Mouse (Mus musculus) limb, embryonic 12.5 days (tissue): Measurements from ENCODE around the gene Gm28230. TPM values are rescaled to one million over a fixed set of nuclear protein-coding genes. Genes with fewer than 3 reads are reported as not detected.

Experiments used
- ATAC-seq: fragments of 200-750 bp; cut with Nextera tagmentation; 2 replicates; pipeline ENCODE4 v1.8.0; 2017; ENCODE audit warnings: low read depth, moderate TSS enrichment; ENCODE audit not compliant: insufficient number of reproducible peaks, insufficient read depth, low FRiP score, low TSS enrichment
- H3K27ac ChIP-seq: fragments of 300-500 bp; sonication (generic); 2 replicates; pipeline ENCODE4 v1.5.1; 2016; ENCODE audit warnings: mild to moderate bottlenecking, moderate library complexity
- H3K27me3 ChIP-seq: fragments of 300-500 bp; sonication (generic); 2 replicates; pipeline ENCODE4 v1.6.1; 2016; ENCODE audit warnings: mild to moderate bottlenecking, moderate library complexity
- H3K36me3 ChIP-seq: fragments of 300-500 bp; sonication (generic); 2 replicates; pipeline ENCODE4 v1.6.1; 2016; ENCODE audit warnings: mild to moderate bottlenecking, moderate library complexity
- H3K4me1 ChIP-seq: fragments of 300-500 bp; sonication (generic); replicated peaks from 2 replicates; pipeline ENCODE4 v1.6.1; 2016
- H3K4me2 ChIP-seq: fragments of 300-500 bp; sonication (generic); 2 replicates; pipeline ENCODE4 v1.6.1; 2016; ENCODE audit warnings: mild to moderate bottlenecking, moderate library complexity
- H3K4me3 ChIP-seq: fragments of 300-500 bp; sonication (generic); replicated peaks from 2 replicates; pipeline ENCODE4 v1.5.1; 2016; ENCODE audit warnings: mild to moderate bottlenecking
- H3K9ac ChIP-seq: fragments of 300-500 bp; sonication (generic); replicated peaks from 2 replicates; pipeline ENCODE4 v1.6.1; 2016; ENCODE audit warnings: mild to moderate bottlenecking, moderate library complexity
- H3K9me3 ChIP-seq: fragments of 300-500 bp; sonication (generic); 2 replicates; pipeline ENCODE4 v1.6.1; 2016; ENCODE audit warnings: mild to moderate bottlenecking, moderate library complexity
- WGBS: fragments of 180-500 bp; shearing (Covaris S2); methylation state at CpG from one replicate; pipeline ENCODE4 v1.1.7; 2016; 5-methylcytosine and 5-hydroxymethylcytosine counted together
- polyA plus RNA-seq: library from polyadenylated mRNA; unstranded; fragments of >200 nt; fragmentation: Nextera tagmentation; extraction: Ambion mirVana; gene quantifications from 2 replicates; pipeline ENCODE4 v1.2.1, GENCODE M21; 2016

The Gm28230 gene
- polyA plus RNA-seq, 1 experiment from 2014 or later: 0.51 TPM

GRCm38 (mm10) chr2:74746298-74746921, 19.9 kb downstream of the Gm28230 start:
- peaks cover 23% of the 10 kb centered on the region for H3K4me1 ChIP-seq
- no peaks in the 10 kb centered on the region for H3K36me3 ChIP-seq
- no peak for ATAC-seq
- no peaks in the 10 kb centered on the region for H3K9me3 ChIP-seq
- WGBS: 3% methylated on average over 58 of the region's 58 CpGs
- peak overlapping the region; percentile 30 for H3K4me3 ChIP-seq
- peaks cover 94% of the 10 kb centered on the region for H3K27me3 ChIP-seq
- no peak overlapping the region for H3K9ac ChIP-seq
- no peak overlapping the region for H3K27ac ChIP-seq
- H3K4me2 ChIP-seq: peak overlapping the region; percentile 41

- Histone ChIP-seq H3K4me1 (peaks cover 23% of the 10 kb centered on the region), H3K27me3 (peaks cover 94% of the 10 kb centered on the region), H3K9me3 (no peaks in the 10 kb centered on the region), H3K4me3 (peak overlapping the region; percentile 30), H3K27ac (no peak overlapping the region), H3K9ac (no peak overlapping the region), H3K4me2 (peak overlapping the region; percentile 41), H3K36me3 (no peaks in the 10 kb centered on the region)
- ATAC-seq: no peak
- WGBS: 6% methylated on average over 24 of the region's 24 CpGs
These were observed 20.5 kb downstream of the Gm28230 start for GRCm38 (mm10) chr2:74747006-74747405.

GRCm38 (mm10) chr2:74747661-74748141, 21.2 kb downstream of the Gm28230 start:
- H3K36me3 ChIP-seq: no peaks in the 10 kb centered on the region
- H3K9ac ChIP-seq: no peak overlapping the region
- no peak overlapping the region for H3K4me2 ChIP-seq
- WGBS: 13% methylated on average over 11 of the region's 11 CpGs
- no peak for ATAC-seq
- no peaks in the 10 kb centered on the region for H3K9me3 ChIP-seq
- no peak overlapping the region for H3K27ac ChIP-seq
- peaks cover 96% of the 10 kb centered on the region for H3K27me3 ChIP-seq
- peaks cover 27% of the 10 kb centered on the region for H3K4me1 ChIP-seq
- no peak overlapping the region for H3K4me3 ChIP-seq

- Histone ChIP-seq H3K9ac (no peak overlapping the region), H3K9me3 (no peaks in the 10 kb centered on the region), H3K27me3 (peaks cover 98% of the 10 kb centered on the region), H3K36me3 (no peaks in the 10 kb centered on the region), H3K27ac (no peak overlapping the region), H3K4me1 (peaks cover 32% of the 10 kb centered on the region), H3K4me2 (no peak overlapping the region), H3K4me3 (no peak overlapping the region)
- ATAC-seq: no peak
- 20% methylated on average over 9 of the region's 9 CpGs for WGBS
These were observed 22.0 kb downstream of the Gm28230 start for GRCm38 (mm10) chr2:74748436-74748995.

GRCm38 (mm10) chr2:74749337-74750121, 23.0 kb downstream of the Gm28230 start:
- H3K4me3 ChIP-seq: peak overlapping the region; percentile 40
- H3K9me3 ChIP-seq: no peaks in the 10 kb centered on the region
- peak overlapping the region; percentile 48 for H3K9ac ChIP-seq
- under 1% methylated on average over 47 of the region's 47 CpGs for WGBS
- H3K4me1 ChIP-seq: peaks cover 32% of the 10 kb centered on the region
- peaks cover 98% of the 10 kb centered on the region for H3K27me3 ChIP-seq
- peak; percentile 50; the same call in 1 of the 2 replicates for ATAC-seq
- no peaks in the 10 kb centered on the region for H3K36me3 ChIP-seq
- H3K4me2 ChIP-seq: peak overlapping the region; percentile 76
- no peak overlapping the region for H3K27ac ChIP-seq

- peak overlapping the region; percentile 76; the same call in 1 of the 2 replicates for H3K4me2 ChIP-seq
- peaks cover 95% of the 10 kb centered on the region for H3K27me3 ChIP-seq
- H3K4me1 ChIP-seq: peaks cover 32% of the 10 kb centered on the region
- 47% methylated on average over 5 of the region's 5 CpGs for WGBS
- no peaks in the 10 kb centered on the region for H3K9me3 ChIP-seq
- H3K27ac ChIP-seq: no peak overlapping the region
- H3K9ac ChIP-seq: no peak overlapping the region
- no peak overlapping the region for H3K4me3 ChIP-seq
- ATAC-seq: no peak
- H3K36me3 ChIP-seq: no peaks in the 10 kb centered on the region
These were observed 24.3 kb downstream of the Gm28230 start for GRCm38 (mm10) chr2:74750731-74751250.

GRCm38 (mm10) chr2:74751861-74752260, 25.3 kb downstream of the Gm28230 start:
- 93% methylated on average over 1 of the region's 1 CpGs for WGBS
- Histone ChIP-seq H3K4me1 (peaks cover 25% of the 10 kb centered on the region), H3K9me3 (no peaks in the 10 kb centered on the region), H3K27ac (no peak overlapping the region), H3K9ac (no peak overlapping the region), H3K36me3 (no peaks in the 10 kb centered on the region), H3K4me2 (no peak overlapping the region), H3K27me3 (peaks cover 84% of the 10 kb centered on the region), H3K4me3 (no peak overlapping the region)
- ATAC-seq: no peak

GRCm38 (mm10) chr2:74752431-74753174, 26.1 kb downstream of the Gm28230 start:
- 3% methylated on average over 45 of the region's 45 CpGs for WGBS
- Histone ChIP-seq H3K27ac (no peak overlapping the region), H3K9ac (peak overlapping the region; percentile 56; the same call in 1 of the 2 replicates), H3K27me3 (peaks cover 80% of the 10 kb centered on the region), H3K36me3 (no peaks in the 10 kb centered on the region), H3K4me1 (peaks cover 23% of the 10 kb centered on the region), H3K9me3 (no peaks in the 10 kb centered on the region), H3K4me3 (peak overlapping the region; percentile 40), H3K4me2 (peak overlapping the region; percentile 70)
- ATAC-seq: 0 out of 2 replicates have a peak, but pooled peaks have one; percentile 9

- Histone ChIP-seq H3K27me3 (peaks cover 80% of the 10 kb centered on the region), H3K36me3 (no peaks in the 10 kb centered on the region), H3K9ac (peak overlapping the region; percentile 56; the same call in 1 of the 2 replicates), H3K4me2 (peak overlapping the region; percentile 70), H3K4me1 (peaks cover 23% of the 10 kb centered on the region), H3K9me3 (no peaks in the 10 kb centered on the region), H3K4me3 (peak overlapping the region; percentile 40), H3K27ac (no peak overlapping the region)
- 0 out of 2 replicates have a peak, but pooled peaks have one; percentile 44 for ATAC-seq
- under 1% methylated on average over 25 of the region's 25 CpGs for WGBS
These were observed 26.6 kb downstream of the Gm28230 start for GRCm38 (mm10) chr2:74753175-74753523.

GRCm38 (mm10) chr2:74753711-74754110, 27.2 kb downstream of the Gm28230 start:
- WGBS: 32% methylated on average over 5 of the region's 5 CpGs
- Histone ChIP-seq H3K4me1 (peaks cover 23% of the 10 kb centered on the region), H3K27ac (no peak overlapping the region), H3K4me2 (no peak overlapping the region), H3K36me3 (no peaks in the 10 kb centered on the region), H3K27me3 (peaks cover 78% of the 10 kb centered on the region), H3K9me3 (no peaks in the 10 kb centered on the region), H3K9ac (no peak overlapping the region), H3K4me3 (no peak overlapping the region)
- ATAC-seq: no peak
